Mouse (Mus musculus): ENCODE measurements around the gene Vapa. TPM values are rescaled to one million over a fixed set of nuclear protein-coding genes. Genes with fewer than 3 reads are reported as not detected.
"Not testable (repeated sequence)": the region's sequence is repeated elsewhere in the genome, so short reads cannot be mapped to it uniquely, and the experiment has no call there.

Gene Vapa
- polyA plus RNA-seq, 1 experiment = 3.7 TPM

DNA sequence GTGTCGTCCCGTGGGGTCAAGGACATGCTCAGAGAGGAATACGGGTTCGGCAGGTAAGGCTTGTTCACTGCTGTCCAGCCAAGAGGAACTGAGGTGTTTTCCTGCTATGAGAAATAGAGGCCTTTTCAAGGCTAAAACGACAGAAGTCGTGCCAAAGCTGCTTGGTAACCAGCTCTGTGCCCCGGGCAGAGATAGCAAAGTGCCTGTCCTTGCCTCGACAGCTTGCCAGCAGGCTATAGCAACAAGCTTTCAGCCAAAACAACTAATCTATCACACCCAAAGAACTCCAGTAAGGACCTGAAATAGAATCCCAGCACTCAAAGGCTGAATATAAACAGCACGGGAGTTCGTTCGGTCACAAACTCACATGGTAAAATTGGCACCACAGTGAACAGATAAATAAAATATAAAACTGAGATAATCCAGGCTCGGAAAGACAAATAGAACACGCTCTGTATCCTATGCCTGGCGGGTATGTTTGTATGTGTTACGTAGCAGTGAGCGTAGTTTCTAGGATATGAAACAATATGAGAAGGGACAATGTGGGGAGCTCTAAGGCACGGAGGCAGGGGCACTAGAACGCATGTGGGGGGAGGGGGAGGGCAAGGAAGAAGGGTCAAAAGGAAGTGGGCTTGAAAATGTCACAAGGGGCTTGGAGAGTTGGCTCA lies 64.5 kb downstream of the Vapa start:
- Histone ChIP-seq H3K4me1 (ENCODE audit: control insufficient read depth) (peaks cover 2% of the 10 kb centered on the region), H3K9me3 (ENCODE audit: control insufficient read depth, low read length) (no peaks in the 10 kb centered on the region), H3K27me3 (ENCODE audit: control insufficient read depth) (no peaks in the 10 kb centered on the region), H3K36me3 (ENCODE audit: control insufficient read depth) (no peaks in the 10 kb centered on the region), H3K4me3 (replicated peaks) (no peak overlapping the region)
- TF ChIP-seq GATA1 (IDR thresholded peaks at IDR 0.05; ENCODE audit: low read length) = no peak
- TF ChIP-seq TAL1 (IDR thresholded peaks at IDR 0.05; ENCODE audit: low read length) = no peak

GRCm38 (mm10) chr17:65546221-65546620 lies 67.1 kb downstream of the Vapa start:
- not testable (repeated sequence) for H3K27me3 ChIP-seq (ENCODE audit: control insufficient read depth); H3K9me3 ChIP-seq (ENCODE audit: control insufficient read depth, low read length); H3K4me1 ChIP-seq (ENCODE audit: control insufficient read depth); H3K4me3 ChIP-seq (replicated peaks); H3K36me3 ChIP-seq (ENCODE audit: control insufficient read depth)

DNA sequence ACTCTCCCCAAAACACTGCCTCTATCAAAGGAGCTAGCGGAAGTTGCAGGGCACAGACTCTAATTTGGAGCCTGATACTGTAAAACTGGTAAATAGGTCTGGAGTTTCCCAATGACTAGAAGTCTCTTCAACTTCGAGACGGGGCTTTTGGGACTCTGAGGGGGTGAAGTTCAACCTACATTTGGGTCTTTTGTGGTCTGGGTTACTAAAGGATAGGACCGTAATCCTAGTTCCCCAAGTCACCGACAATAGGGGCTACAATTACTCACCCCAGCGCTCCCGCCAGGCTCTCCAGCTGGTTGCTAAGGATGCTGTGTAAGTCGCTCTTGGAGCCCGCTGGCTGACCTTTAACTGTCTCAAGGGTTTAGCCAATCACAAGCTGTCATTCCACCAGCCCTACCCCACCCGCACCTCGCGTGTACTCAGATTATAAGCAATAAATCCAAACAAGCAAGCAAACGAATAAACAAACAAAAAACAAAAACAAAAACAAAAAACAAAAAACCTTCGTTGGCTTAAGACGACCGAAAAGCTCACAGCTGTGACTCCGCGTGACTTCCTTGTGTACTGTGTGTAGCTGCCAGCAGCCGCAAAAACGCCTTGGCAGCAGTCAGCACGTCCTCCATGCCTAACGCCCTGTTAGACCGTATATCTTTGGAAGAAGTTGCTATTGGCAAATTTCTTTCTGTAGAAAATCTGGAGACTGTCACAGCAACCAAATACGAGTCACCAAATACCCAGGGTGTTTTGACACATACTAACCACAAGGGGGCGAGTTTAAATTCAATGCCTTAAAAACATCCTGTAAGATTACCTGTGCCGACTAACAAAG lies 72.7 kb downstream of the Vapa start, which contains the start of gene Tmem232:
Gene Tmem232, minus strand, starts transcription at position 342 of the 832 bp plus-strand sequence.
- H3K4me1 ChIP-seq (ENCODE audit: control insufficient read depth) = peaks cover 7% of the 10 kb centered on the region
- H3K27me3 ChIP-seq (ENCODE audit: control insufficient read depth) = peaks cover 10% of the 10 kb centered on the region
- no peaks in the 10 kb centered on the region for H3K36me3 ChIP-seq (ENCODE audit: control insufficient read depth)
- no peaks in the 10 kb centered on the region for H3K9me3 ChIP-seq (ENCODE audit: control insufficient read depth, low read length)
- H3K4me3 ChIP-seq (replicated peaks) = no peak within 1 kb of the TSS
- TF ChIP-seq TAL1 (IDR thresholded peaks at IDR 0.05; ENCODE audit: low read length) (no peak), GATA1 (IDR thresholded peaks at IDR 0.05; ENCODE audit: low read length) (no peak)

- H3K36me3 ChIP-seq (ENCODE audit: control insufficient read depth) = no peaks in the 10 kb centered on the region
- no peaks in the 10 kb centered on the region for H3K9me3 ChIP-seq (ENCODE audit: control insufficient read depth, low read length)
- H3K4me1 ChIP-seq (ENCODE audit: control insufficient read depth) = no peaks in the 10 kb centered on the region
- H3K27me3 ChIP-seq (ENCODE audit: control insufficient read depth) = peaks cover 10% of the 10 kb centered on the region
- TF ChIP-seq GATA1 (IDR thresholded peaks at IDR 0.05; ENCODE audit: low read length) (no peak), TAL1 (IDR thresholded peaks at IDR 0.05; ENCODE audit: low read length) (no peak)
- H3K4me3 ChIP-seq (replicated peaks) = no peak overlapping the region
Measured at GRCm38 (mm10) chr17:65536156-65536555, 77.2 kb downstream of the Vapa start.

DNA sequence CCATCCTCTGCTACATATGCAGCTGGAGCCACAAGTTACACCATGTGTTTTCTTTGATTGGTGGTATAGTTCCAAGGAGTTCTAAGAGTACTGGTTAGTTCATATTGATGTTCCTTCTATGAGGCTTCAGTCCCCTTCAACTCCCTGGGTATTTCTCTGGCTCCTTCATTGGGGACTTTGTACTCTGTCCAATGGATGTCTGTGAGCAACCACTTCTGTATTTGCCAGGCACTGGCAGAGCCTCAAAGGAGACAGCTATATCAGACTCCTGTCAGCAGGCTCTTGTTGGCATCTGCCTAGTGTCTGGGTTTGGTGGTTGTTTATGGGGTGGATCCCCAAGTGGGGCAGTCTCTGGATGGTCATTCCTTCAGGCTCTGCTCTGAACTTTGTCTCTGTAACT lies 81.0 kb downstream of the Vapa start:
- not testable (repeated sequence) for H3K4me3 ChIP-seq (replicated peaks); H3K4me1 ChIP-seq (ENCODE audit: control insufficient read depth); H3K27me3 ChIP-seq (ENCODE audit: control insufficient read depth); H3K9me3 ChIP-seq (ENCODE audit: control insufficient read depth, low read length); H3K36me3 ChIP-seq (ENCODE audit: control insufficient read depth)

Other genes starting within 250 kb of the Vapa start
- gene Tmem232, start 72.8 kb downstream of the Vapa start, polyA plus RNA-seq (2012) = not detected in 2 replicates
- not detected in 2 replicates for gene Txndc2, start 28.6 kb upstream of the Vapa start, polyA plus RNA-seq (2012)
- gene Rab31, start 159.2 kb upstream of the Vapa start, polyA plus RNA-seq (2012) = 0.02 TPM in 1 of 2 replicates, not detected in the other
- gene Ppp4r1, start 169.0 kb upstream of the Vapa start, polyA plus RNA-seq (2012) = 0.14 and 0.99 TPM in 2 replicates